Mouse (Mus musculus): ENCODE measurements at regions not wholly inside any gene's neighbourhood (a gene's known extent, or its start where the extent isn't known, plus 50 kb on each side); places are given as distances from the start of the nearest gene placed in this dataset.

- no peak for DNase-seq (ENCODE audit: low spot score)
Observed at GRCm38 (mm10) chr19:14197864-14198263, 284.5 kb downstream of the Olfr1505 start.

GRCm38 (mm10) chr19:14220507-14220909 is 307.2 kb downstream of the Olfr1505 start:
- DNase-seq (ENCODE audit: low spot score), result peak; percentile 13

- no peak for DNase-seq (ENCODE audit: low spot score)
Observed at GRCm38 (mm10) chr19:14225061-14225696, 311.8 kb downstream of the Olfr1505 start.

- no peak for DNase-seq (ENCODE audit: low spot score)
Observed at GRCm38 (mm10) chr19:14225787-14226186, 312.5 kb downstream of the Olfr1505 start.

GRCm38 (mm10) chr19:14226521-14226920 is 313.2 kb downstream of the Olfr1505 start:
- no peak for DNase-seq (ENCODE audit: low spot score)

- no peak for DNase-seq (ENCODE audit: low spot score)
Observed at GRCm38 (mm10) chr19:14243565-14243964, 330.2 kb downstream of the Olfr1505 start.

- DNase-seq (ENCODE audit: low spot score), result no peak
Observed at GRCm38 (mm10) chr19:14246973-14247614, 333.8 kb downstream of the Olfr1505 start.

DNA sequence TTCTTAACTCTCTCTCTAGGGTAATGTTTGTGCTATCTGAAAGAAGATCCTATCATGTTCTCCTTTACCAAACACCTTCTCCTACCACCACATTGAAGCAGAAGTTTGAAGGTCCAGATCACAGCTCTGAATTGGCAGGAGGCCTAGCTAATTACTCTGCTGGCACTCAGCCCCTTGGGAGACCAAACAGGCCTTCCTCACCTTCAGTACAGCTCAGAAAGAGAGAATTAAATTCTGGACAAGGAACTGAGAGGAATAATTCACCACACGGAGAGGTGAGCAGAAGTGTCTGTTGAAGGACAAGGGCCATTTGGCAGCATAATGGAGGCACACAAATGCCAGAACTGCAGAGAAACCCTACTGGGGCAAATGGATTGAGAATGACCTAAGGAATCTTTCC is 334.6 kb downstream of the Olfr1505 start:
- DNase-seq (ENCODE audit: low spot score), result no peak

- peak; percentile 65 for DNase-seq (ENCODE audit: low spot score)
Observed at GRCm38 (mm10) chr19:14258621-14259051, 339.2 kb downstream of the Tle4 start.

DNA sequence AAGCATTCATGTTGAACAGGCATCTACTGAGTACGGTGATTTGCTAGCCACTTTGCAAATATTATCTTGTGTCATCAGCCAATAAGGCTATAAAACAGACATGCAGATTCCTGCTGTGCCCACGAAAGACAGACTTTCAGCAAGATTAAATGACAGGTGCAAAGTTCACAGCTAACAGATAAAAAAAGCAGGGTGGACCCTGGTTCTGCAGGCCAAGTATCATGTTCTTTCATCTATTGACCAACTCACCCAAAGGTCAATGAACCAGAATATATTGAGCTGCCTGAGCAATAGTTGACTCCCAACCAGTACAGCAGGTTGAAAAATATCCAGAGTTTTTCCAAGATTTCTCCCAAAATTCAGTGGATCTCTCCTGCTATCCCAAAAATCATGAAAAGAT is 338.6 kb downstream of the Tle4 start:
- DNase-seq (ENCODE audit: low spot score), result no peak

DNA sequence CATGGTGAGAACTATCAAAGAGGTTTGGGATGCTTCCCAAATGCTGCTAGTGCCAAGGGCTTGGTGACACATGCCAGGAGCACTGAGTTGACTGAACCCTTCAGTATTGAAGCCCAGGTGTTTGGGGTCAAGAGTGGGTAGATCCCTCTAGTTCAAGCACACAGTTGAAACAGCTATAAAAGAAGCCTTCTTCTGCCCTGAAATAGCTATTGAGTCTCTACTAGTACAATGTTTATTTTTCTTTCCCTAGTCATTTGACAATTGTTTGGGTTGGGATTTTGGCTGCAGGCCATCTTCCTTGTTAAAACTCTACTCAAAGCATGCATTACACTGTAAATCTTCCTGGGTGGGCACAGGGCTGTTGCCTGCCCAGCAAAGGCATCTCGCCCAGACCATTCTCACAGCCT is 308.5 kb downstream of the Tle4 start:
- DNase-seq (ENCODE audit: low spot score), result no peak

DNA sequence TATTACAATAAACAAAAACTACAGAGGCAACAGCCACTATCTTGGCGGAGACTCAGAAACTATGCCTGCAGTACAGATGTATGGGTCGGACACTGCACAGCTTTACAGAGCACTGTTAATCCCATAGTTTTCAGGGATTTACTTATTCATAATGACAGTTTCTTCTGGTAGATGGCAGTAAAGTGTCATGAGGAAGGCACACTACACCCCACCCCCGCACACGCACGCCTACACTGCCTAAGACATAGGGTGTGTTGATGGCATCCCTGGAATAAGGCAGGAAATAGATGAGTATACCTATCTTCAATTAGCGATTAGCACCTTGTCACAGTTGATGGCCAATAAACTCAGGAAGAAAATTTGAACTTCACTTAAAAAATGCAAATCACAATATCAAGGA is 306.9 kb downstream of the Tle4 start:
- DNase-seq (ENCODE audit: low spot score), result no peak

GRCm38 (mm10) chr19:14293172-14293571 is 304.7 kb downstream of the Tle4 start:
- DNase-seq (ENCODE audit: low spot score), result no peak

GRCm38 (mm10) chr19:14301176-14301943 is 296.5 kb downstream of the Tle4 start:
- DNase-seq (ENCODE audit: low spot score), result no peak

- no peak for DNase-seq (ENCODE audit: low spot score)
Observed at GRCm38 (mm10) chr19:14314301-14314700, 283.6 kb downstream of the Tle4 start.

- no peak for DNase-seq (ENCODE audit: low spot score)
Observed at GRCm38 (mm10) chr19:14319677-14320191, 278.1 kb downstream of the Tle4 start.

DNA sequence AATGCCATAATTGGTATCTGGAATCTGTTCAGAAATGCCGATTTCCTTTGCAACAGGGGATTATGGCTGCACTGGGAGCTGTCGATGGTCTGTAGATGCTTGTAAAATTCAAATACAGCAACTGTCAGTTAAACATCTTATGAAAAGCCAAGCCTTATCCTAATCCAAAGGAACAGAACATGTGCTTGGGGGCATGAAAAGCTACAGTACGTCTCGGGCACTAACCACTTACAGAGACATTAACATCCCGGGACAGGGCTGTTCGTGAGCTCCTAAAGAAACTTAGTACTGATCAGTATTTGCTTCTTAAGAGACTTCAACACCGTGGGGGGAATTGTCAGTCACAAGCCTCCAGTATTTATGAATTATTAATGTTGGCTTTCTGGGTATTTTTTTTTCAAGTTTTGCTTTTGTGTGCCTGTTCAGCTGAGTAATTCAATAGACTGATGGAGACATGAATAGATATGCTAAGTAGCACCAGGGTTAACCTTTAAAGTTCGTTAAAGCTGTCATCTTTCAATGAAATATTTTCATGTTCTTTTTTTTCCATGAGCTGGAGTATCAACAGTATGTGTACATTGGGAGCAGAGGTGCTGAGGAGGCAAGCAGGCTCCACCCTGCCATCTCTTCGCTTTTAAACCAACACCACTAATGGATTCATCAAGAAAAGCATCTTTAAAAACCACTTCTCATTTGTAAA is 272.3 kb downstream of the Tle4 start:
- no peak for DNase-seq (ENCODE audit: low spot score)

DNA sequence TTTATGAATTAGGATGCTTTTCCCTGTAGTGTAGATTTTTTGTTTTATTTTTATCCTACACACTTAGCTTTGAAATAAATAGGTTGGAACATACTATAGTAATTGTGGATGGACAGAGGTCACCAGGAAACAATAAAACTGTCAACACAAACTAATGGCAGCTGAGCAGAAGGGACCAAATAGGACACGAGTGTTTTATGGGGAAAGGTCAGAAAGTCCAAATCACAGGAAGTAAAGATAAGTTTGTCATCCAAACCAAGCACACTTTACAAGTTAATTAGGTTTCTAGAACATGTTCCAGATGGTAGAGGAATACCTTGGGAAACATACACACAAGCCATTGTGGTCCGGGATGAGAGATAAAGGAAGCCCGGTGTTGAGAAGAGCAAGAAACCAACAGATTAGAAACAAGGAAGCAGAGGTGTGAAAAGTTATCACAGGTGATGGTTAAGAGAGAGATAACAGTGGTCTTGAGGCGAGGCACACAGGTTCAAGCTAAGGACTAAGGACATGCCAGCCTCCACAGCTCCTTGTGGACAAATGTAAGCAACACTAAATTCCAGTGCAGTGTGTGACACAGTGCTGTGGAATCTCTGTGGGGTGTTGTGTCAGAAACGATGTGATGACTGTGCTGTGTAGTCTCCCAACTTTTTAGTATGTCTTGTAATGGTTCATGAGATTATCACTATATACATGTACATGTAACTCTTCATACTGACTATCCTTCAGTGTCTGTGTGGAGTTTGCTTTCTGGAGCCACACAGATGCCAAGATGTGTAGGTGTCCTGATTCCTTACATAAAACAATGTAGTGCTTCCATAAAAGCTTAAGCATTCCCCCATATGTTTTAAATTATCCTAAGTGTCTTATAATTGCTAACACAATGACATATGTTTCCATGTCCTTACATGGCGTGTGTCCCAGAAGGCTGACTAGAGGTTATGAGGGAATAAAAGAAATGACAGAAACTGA is 264.5 kb downstream of the Tle4 start:
- DNase-seq (ENCODE audit: low spot score), result peak; percentile 69

DNA sequence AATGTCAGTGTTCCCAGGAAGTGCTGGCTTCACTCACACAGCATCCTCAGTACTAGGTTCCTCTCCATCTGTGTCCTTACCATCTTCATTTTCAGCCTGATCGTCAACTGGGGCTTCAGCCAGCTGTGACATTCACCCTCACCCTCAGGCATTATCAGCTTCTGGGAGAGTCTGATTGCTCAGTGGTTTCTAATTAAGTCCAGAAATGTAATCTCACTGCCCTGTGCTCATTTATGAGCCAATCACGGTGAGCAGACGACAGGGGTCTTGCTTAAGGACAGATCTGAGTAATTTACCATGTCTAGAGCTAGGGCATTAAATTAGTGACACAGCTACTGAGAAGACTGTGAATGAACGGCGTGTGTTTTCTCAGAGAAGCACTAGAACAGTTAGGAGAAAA is 260.8 kb downstream of the Tle4 start:
- DNase-seq (ENCODE audit: low spot score), result peak; percentile 31

DNA sequence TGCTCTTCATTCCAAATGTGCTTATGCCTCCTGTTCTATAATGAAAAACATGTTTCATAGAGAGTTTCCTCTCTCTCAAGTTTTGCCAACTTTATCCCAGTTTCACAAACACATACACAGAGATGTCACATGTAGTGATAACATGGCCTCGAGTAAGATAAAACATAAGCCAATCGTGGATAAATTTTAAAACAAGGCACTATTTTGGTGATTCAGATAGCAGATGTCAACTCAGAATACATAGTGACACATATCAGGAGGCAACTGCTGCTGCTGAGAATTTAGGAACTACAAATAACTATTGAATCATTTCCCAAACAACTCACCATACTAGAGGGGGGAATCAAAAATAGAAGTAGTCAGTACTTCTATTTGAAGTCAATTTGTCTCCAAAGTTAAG is 257.1 kb downstream of the Tle4 start:
- DNase-seq (ENCODE audit: low spot score), result no peak

- DNase-seq (ENCODE audit: low spot score), result no peak
Observed at GRCm38 (mm10) chr19:14343890-14344289, 254.0 kb downstream of the Tle4 start.
